Mouse (Mus musculus) ES-CJ7 (cell line): Measurements from ENCODE around the gene Timm50.

Experiments
- DNase-seq: peaks from one replicate; pipeline ENCODE4 v3.0.0; 2011; ENCODE audit warnings: low read depth, low spot score

Gene Timm50

GRCm38 (mm10) chr7:28269355-28269754 is 42.5 kb downstream of the Timm50 start:
- DNase-seq, result peak; percentile 75

GRCm38 (mm10) chr7:28268576-28268975 is 43.3 kb downstream of the Timm50 start:
- no peak for DNase-seq

DNA sequence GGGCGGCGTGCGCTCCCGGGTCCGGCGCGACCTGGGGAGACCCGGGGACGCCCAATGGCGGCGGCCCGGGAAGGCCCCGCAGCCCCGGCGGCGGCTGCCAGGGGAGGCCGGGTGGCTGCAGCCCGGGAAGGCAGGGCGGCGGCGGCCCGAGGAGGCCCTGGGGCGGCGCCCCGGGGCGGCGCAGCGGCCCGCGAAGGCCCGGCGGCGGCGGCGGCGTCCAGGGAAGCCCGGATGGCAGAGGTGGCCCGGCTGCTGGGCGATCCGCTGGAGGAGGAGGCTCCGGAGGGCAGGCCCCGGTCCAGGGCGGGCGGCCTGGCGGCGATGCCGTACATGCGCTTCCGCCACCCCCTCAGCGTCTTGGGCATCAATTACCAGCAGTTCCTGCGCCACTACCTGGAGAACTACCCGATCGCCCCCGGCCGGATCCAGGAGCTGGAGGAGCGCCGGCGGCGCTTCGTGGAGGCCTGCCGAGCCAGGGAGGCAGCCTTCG is 43.8 kb downstream of the Timm50 start:
- DNase-seq, result no peak

- peak; percentile 95 for DNase-seq
Measured at GRCm38 (mm10) chr7:28267129-28268041, 44.5 kb downstream of the Timm50 start, which contains the start of gene Eid2. Eid2 (plus strand) TSS chr7:28267881.

GRCm38 (mm10) chr7:28265391-28265790 is 46.5 kb downstream of the Timm50 start:
- no peak for DNase-seq

DNA sequence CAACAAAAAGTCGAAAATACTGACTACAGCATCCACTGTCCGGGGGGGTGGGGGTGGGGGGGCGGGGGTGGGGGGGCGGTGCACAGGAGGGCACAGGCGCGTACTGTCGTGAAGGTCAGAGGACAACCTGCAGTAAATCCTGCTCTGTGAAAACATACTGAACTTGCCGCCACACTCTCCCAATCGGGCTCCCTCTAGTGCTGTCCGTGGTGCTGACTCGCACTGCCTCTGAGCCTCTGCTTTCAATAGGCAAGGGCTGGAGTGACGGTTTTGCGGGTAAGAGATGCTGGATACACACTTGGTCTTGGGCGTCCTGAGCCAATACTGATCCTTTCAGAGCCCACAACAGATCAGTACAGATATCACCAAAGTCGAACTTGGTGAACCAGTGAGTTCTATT is 48.1 kb downstream of the Timm50 start:
- peak; percentile 88 for DNase-seq

GRCm38 (mm10) chr7:28262861-28263260 is 49.0 kb downstream of the Timm50 start:
- peak; percentile 57 for DNase-seq
